Mouse (Mus musculus) urinary bladder, postnatal 14 days (tissue): ENCODE results near the gene Capns1.

Experiments
- DNase-seq: peaks from one replicate; pipeline ENCODE4 v3.0.0; 2021; ENCODE audit warnings: low spot score

Gene Capns1

DNA sequence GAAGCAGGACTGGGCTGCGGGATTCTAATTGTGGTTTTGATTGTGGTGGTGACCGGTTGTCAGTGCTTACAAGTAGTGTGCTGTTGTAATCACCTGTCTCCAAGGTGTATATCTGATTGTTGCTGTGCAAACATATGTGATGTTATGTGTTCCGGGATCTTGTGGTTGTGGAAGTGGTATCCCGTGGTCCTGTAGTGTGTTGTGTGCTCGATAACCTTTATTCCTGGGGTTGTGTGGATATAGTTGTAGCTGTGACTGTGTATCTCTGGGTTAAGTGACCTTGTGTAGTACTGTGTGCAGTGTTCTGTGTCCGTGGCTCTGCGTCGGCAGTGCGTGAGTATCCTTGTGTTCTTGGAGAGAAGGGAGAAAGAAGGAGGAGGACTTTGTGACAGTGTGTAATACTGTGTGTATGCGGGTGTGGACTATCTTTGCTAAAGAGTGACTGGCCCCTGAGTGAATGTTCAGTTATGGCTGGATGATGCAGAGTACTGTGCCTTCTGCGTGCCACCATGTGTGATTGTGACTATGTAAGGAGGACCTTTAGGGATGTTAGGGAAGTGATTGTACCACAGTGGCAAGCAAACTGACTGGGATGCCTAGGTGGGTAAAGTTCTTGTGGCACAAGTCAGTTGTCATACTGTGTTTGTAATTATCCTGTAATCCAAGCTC lies 28.2 kb downstream of the Capns1 start:
- DNase-seq, result no peak

DNA sequence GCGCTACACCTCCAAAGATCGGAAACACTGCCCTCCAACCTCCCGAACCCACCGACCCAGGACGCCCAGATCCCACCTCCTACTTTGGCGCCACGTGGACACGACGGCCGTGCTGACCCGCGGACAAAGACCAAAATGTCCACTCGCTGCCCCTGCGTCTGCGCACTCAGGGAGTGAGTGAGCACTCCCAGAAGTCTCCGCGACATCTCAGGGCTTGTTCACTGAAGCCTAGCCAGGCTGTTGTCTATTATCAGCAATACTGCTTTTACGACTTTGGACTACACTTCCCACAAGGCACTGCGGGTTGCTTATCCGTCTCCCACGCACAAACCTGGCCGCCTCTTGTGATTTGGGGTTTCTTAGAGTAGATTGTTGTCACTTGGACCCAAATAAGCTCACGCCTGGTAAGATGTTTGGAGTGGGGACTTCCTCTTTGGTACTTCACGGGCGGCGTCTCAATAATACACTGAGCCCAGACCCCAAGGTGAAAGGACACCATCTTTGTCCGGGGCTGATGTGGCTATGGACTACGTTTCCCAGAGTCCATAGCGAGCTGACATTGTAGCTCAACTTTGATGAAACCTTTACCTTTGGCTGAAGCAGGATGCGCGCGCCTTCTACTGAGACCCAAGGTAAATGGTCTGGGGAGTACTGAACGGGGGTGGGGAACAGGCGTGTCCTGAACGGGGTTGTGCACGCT lies 28.9 kb downstream of the Capns1 start, which contains the start of gene Zfp146:
Gene Zfp146 (minus strand): TSS at position 168 of the 700 bp plus-strand sequence.
- peak; percentile 92 for DNase-seq

DNA sequence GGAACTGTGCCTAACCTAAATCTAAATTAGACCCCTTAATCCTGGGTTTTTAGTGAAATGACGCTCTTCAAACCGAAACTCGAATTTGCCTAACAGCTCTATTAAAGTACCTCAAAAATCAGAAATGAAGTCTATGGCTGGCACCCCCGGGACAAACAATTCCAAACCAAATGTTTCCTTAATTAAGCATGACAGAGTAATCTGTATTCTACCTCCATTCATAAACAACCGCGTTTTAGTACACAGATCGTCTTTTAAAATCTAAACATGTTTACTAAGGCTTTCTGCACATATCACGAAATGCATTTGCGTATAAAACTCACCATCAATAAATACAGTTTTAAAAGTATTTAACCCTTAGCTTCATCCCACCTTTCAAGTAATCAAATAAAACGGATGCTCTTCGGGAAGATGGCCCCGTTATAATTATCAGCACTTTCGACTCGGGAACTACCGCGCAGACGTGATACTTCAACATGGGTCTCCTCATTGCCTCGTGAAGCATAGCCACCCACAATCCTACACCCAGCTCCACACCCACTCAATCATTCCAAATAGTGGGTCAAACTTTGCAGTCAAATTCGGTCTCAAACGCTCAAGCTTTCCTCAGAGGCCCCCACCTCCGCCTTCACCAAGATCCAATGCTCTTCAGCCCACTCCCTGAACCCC lies 29.6 kb downstream of the Capns1 start:
- peak; percentile 21 for DNase-seq

DNA sequence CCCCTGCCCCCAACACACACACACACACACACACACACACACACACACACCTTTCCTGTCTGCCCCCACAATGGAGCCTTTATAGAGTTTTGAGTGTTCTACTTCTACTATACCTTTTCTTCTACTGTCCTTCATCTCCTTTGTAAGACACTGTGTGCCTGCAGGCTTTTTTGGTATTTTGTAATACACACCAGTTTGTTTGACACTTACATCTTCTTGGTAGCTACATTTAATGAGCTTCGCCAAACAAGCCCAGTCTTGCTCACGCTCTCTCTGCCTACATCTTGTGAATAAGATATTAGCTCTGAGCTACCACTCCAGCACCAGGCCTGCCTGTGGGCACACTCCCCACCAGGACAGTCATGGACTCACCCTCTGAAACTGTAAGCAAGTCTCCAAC lies 33.9 kb downstream of the Capns1 start:
- no peak for DNase-seq

DNA sequence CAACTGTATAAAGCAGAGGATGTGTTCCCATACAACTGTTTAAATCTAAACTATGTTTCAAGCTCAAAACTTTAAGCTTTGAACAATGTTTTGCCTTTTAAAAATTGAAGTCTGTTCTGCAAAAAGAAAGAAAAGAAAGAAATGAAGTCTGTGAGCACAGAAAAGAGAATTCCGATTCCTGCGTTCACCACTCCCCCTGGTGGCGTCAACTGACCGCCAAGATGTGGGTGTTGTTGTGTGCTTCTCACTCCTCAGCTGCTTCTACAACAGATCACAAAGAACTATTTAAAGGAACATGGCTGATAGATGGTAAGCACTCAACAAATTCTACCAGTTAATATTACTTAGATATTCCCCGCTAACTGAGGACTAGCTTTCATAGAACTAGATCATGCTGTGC lies 35.5 kb downstream of the Capns1 start:
- no peak for DNase-seq

DNA sequence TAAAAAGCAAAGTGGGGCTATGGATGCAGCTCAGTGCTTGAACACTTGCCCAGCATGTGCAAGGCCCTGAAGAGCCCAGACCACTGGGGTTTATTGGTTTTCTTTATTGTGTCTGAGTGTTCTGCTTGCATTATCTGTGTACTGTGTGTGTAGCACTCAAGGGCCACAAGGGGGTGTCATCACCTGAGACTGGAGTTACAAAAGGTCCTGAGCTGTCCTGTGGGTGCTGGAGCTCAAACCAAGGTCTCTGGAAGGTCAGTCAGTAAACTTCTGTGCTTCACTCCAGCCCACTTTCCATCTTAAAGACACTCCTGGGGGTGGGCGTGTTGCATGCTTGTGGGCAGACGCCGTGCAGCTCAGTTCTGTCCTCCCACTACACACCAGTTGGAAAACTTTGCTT lies 43.1 kb downstream of the Capns1 start:
- DNase-seq, result no peak

DNA sequence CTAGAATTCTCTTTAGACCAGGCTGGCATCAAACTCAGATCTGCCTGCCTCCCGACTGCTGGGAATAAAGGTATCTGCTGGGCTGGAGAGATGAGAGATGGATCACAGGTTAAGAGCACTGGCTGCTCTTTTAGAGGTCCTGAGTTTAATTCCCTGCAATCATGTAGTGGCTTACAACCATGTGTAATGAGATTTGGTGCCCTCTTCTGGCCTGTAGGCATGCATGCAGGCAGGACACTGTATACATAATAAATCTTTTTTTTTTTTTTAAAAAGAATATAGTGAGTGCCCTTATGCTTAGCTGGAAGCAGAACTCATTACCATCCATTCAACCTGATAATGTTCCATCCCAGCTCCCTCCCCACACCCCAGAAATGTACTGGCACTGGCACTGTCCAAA lies 44.6 kb downstream of the Capns1 start:
- no peak for DNase-seq

DNA sequence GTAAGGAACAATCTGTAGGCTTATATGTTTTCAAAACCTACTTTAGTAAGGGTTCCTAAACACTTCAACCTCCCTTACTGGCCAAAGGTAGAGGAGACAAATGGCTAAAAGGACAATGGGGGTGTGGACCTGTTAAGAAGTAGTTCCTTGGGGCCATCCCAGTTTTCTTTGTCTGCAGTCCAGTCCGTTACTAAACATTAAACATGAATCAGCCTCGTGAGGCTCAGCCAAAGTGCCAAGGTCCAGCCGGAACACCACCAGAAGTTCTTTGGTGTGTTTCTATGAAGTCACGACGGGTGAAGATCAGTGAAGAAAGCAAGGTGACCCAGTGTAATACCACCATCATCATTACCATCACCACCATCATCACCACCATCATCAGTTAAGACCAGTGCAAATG lies 51.6 kb downstream of the Capns1 start:
- DNase-seq, result no peak

GRCm38 (mm10) chr7:30143555-30144209 lies 54.9 kb downstream of the Capns1 start:
- peak; percentile 60 for DNase-seq

DNA sequence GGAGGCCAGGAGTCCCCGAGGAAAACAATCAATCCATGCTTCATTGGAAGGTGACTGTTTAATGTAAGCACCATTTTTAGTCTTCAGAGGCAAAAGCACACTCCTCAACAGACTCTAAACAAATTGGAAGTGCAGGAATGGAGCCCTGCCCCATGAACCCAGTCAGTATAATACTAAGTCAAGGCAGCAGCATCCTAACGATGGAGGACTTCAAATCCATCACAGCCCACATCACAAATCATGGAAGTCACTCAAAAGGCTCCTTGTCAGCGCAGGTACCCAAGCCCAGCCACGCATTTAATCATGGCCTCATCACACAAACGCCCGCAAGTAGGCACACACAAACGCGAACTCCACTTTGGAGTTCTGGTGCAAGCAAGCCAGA lies 55.4 kb downstream of the Capns1 start:
- no peak for DNase-seq
